Comparison of ENCODE assay signal across 10 mouse cellular contexts in genomic region chr15:9120081-9120480, GRCm38 (mm10). TPM values are rescaled to one million over a fixed set of nuclear protein-coding genes. Genes with fewer than 3 reads are reported as not detected.
DNase-seq lines count a peak whose midpoint lies in the region; ATAC-seq and TF ChIP-seq lines count a peak whose summit lies in the region.
"Had no signal": no experiment of that assay in that cellular context is flagged by ENCODE, and none has a peak within 500 bp of the region (broad histone marks: within the 10 kb centered on the region; RNA-seq: fewer than 3 reads in every experiment).

No protein-coding gene starts in this region.

- H3K27ac ChIP-seq in midbrain, embryonic 11.5 days (ENCODE audit: low read depth, low read length): no peak overlapping the region
- no peak overlapping the region for H3K27ac ChIP-seq in stomach, postnatal 0 days (replicated peaks)
- H3K27ac ChIP-seq: liver, embryonic 15.5 days had no signal

- H3K4me2 ChIP-seq in midbrain, embryonic 11.5 days: no peak overlapping the region
- H3K4me2 ChIP-seq in stomach, postnatal 0 days (replicated peaks; ENCODE audit: low read depth): no peak overlapping the region
- H3K4me2 ChIP-seq: liver, embryonic 15.5 days had no signal

- TF ChIP-seq CTCF in stomach, postnatal 0 days (IDR thresholded peaks at IDR 0.05; ENCODE audit: low read depth): peak; percentile 99

- H3K9me3 ChIP-seq in midbrain, embryonic 11.5 days (ENCODE audit: control insufficient read depth, low read length): no peaks in the 10 kb centered on the region
- no peaks in the 10 kb centered on the region for H3K9me3 ChIP-seq in stomach, postnatal 0 days (ENCODE audit: control insufficient read depth, low read length)
- H3K9me3 ChIP-seq: liver, embryonic 15.5 days had no signal

- no peak for TF ChIP-seq EP300 in stomach, postnatal 0 days (optimal IDR thresholded peaks at IDR 0.05)

- peaks cover 22% of the 10 kb centered on the region for H3K36me3 ChIP-seq in midbrain, embryonic 11.5 days (ENCODE audit: control insufficient read depth, insufficient read depth, low read length)
- H3K36me3 ChIP-seq in stomach, postnatal 0 days (ENCODE audit: control insufficient read depth, insufficient read depth, low read length): peaks cover 8% of the 10 kb centered on the region

- peak; percentile 74 for ATAC-seq in activated CD4-positive, CD25-positive, alpha-beta regulatory T cell, adult 4 months
- ATAC-seq in common myeloid progenitor, adult 5-6 weeks (replicated peaks; ENCODE audit: low read depth, poor library complexity, severe bottlenecking): peak; percentile 82
- peak; percentile 59 to 67; a peak in 1 of 4 replicates for ATAC-seq in hematopoietic stem cell, adult 5-6 weeks (replicated peaks in 1 of 2; ENCODE audit: insufficient read depth in 1 of 2, low FRiP score in 2 of 2, low TSS enrichment in 1 of 2, low read depth in 1 of 2, poor library complexity in 2 of 2, severe bottlenecking in 2 of 2)
- peak; percentile 64; the same call in 1 of the 2 replicates for ATAC-seq in midbrain, embryonic 11.5 days (ENCODE audit: low FRiP score)
- ATAC-seq in stomach, postnatal 0 days (ENCODE audit: low FRiP score, low TSS enrichment): 0 out of 2 replicates have a peak, but pooled peaks have one; percentile 41

- H3K4me1 ChIP-seq in midbrain, embryonic 11.5 days (ENCODE audit: control insufficient read depth, insufficient read depth, low read length): no peaks in the 10 kb centered on the region
- H3K4me1 ChIP-seq in stomach, postnatal 0 days (replicated peaks; ENCODE audit: control insufficient read depth, insufficient read depth): no peaks in the 10 kb centered on the region

- intact Hi-C loops in left cerebral cortex, postnatal 14 days (cut with DNase I): loop anchor here (5.0 kb wide), 1 partner anchor 307 kb away; no protein-coding TSS in a partner anchor

- 94% methylated on average over 2 of the region's 2 CpGs for WGBS in midbrain, embryonic 11.5 days
- 96% methylated on average over 2 of the region's 2 CpGs for WGBS in stomach, postnatal 0 days

- no peak overlapping the region for H3K4me3 ChIP-seq in midbrain, embryonic 11.5 days (ENCODE audit: low read depth, low read length)
- H3K4me3 ChIP-seq in stomach, postnatal 0 days (ENCODE audit: low read depth, low read length): no peak overlapping the region
- H3K4me3 ChIP-seq: erythroblast, embryonic 14.5 days; liver, embryonic 15.5 days had no signal

- H3K27me3 ChIP-seq in midbrain, embryonic 11.5 days (ENCODE audit: control insufficient read depth, insufficient read depth, low read length): no peaks in the 10 kb centered on the region
- no peaks in the 10 kb centered on the region for H3K27me3 ChIP-seq in stomach, postnatal 0 days (ENCODE audit: control insufficient read depth, insufficient read depth, low read length)
- H3K27me3 ChIP-seq: liver, embryonic 15.5 days had no signal

- H3K9ac ChIP-seq in midbrain, embryonic 11.5 days (ENCODE audit: low read length): no peak overlapping the region
- no peak overlapping the region for H3K9ac ChIP-seq in stomach, postnatal 0 days (ENCODE audit: low read length)
- H3K9ac ChIP-seq: liver, embryonic 15.5 days had no signal

- DNase-seq in ovary, postnatal 14 days (ENCODE audit: low spot score): peak; percentile 39
- no peak for DNase-seq in ovary, adult 18-20 months (ENCODE audit: low spot score)
- peak; percentile 63 to 67 for DNase-seq in left cerebral cortex, postnatal 14 days (ENCODE audit: low spot score in 2 of 2)
- peak; percentile 92 for DNase-seq in midbrain, embryonic 11.5 days (ENCODE audit: low spot score, missing footprints)
- peak; percentile 44 for DNase-seq in stomach, postnatal 0 days (ENCODE audit: low spot score)

RNA-seq across cellular contexts. Expression of gene Lmbrd2, which starts 20.3 kb away (rescaled TPM):
- 1 to 10 TPM; 3.0 to 3.6 TPM for polyA plus RNA-seq in activated CD4-positive, CD25-positive, alpha-beta regulatory T cell, adult 4 months (2017; shearing (Covaris generic))
- 5.3 and 10.5 TPM in 2 replicates for total RNA-seq in common myeloid progenitor, adult 5-6 weeks (2017)
- 11.3 and 13.8 TPM in 2 replicates for total RNA-seq in hematopoietic stem cell, adult 5-6 weeks (2017)
- 10 to 100 TPM; 65.7 to 66.0 TPM for total RNA-seq in left cerebral cortex, postnatal 14 days (2021)
- 4.4 and 5.2 TPM in 2 replicates for polyA plus RNA-seq in midbrain, embryonic 11.5 days (2014; fragmentation: Nextera tagmentation; extraction: Ambion mirVana)
- polyA plus RNA-seq in stomach, postnatal 0 days (2015; fragmentation: Nextera tagmentation; extraction: Ambion mirVana): 2.7 and 3.1 TPM in 2 replicates

RNA-seq across cellular contexts. Expression of gene Skp2, which starts 35.1 kb away (rescaled TPM):
- polyA plus RNA-seq in activated CD4-positive, CD25-positive, alpha-beta regulatory T cell, adult 4 months (2017; shearing (Covaris generic)): 1 to 10 TPM; 5.9 to 6.0 TPM
- total RNA-seq in common myeloid progenitor, adult 5-6 weeks (2017): 19.1 and 20.0 TPM in 2 replicates
- total RNA-seq in hematopoietic stem cell, adult 5-6 weeks (2017): 12.6 and 13.1 TPM in 2 replicates
- total RNA-seq in left cerebral cortex, postnatal 14 days (2021): 1 to 10 TPM; 4.3 to 5.5 TPM
- 121 and 126 TPM in 2 replicates for polyA plus RNA-seq in midbrain, embryonic 11.5 days (2014; fragmentation: Nextera tagmentation; extraction: Ambion mirVana)
- 8.6 and 9.7 TPM in 2 replicates for polyA plus RNA-seq in stomach, postnatal 0 days (2015; fragmentation: Nextera tagmentation; extraction: Ambion mirVana)

RNA-seq across cellular contexts. Expression of gene Nadk2, which starts 49.0 kb away (rescaled TPM):
- 1 to 10 TPM; 3.3 to 7.0 TPM for polyA plus RNA-seq in activated CD4-positive, CD25-positive, alpha-beta regulatory T cell, adult 4 months (2017; shearing (Covaris generic))
- total RNA-seq in common myeloid progenitor, adult 5-6 weeks (2017): 107 and 115 TPM in 2 replicates
- 71.3 and 80.0 TPM in 2 replicates for total RNA-seq in hematopoietic stem cell, adult 5-6 weeks (2017)
- total RNA-seq in left cerebral cortex, postnatal 14 days (2021): 10 to 100 TPM; 40.9 to 46.2 TPM
- polyA plus RNA-seq in midbrain, embryonic 11.5 days (2014; fragmentation: Nextera tagmentation; extraction: Ambion mirVana): 36.8 and 43.6 TPM in 2 replicates
- 13.3 and 13.7 TPM in 2 replicates for polyA plus RNA-seq in stomach, postnatal 0 days (2015; fragmentation: Nextera tagmentation; extraction: Ambion mirVana)
